Mouse (Mus musculus): Measurements from ENCODE around the gene Tmem50a. TPM values are rescaled to one million over a fixed set of nuclear protein-coding genes. Genes with fewer than 3 reads are reported as not detected.

Gene Tmem50a
- polyA plus RNA-seq, 1 experiment = 121 TPM

DNA sequence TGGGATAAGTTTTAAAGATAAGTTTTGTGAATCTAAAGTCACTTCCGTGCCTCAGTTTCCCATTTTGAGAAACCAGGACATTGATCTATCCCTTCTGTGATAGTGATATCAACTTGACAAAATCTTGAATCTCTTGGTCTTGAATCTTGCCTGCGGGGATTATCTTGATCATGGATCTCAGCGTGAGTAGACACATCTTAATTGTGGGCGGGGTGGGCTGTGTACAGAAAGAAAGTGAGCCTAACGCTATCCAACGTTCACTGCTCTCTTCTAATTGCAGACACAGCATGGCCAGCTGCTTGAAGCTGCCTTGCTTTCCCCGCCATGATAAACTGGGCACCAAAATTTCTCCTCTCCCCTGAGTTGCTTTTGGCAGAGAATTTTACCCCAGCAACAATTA, 51.8 kb downstream of the Tmem50a start:
- H3K79me2 ChIP-seq (ENCODE audit: control insufficient read depth, insufficient read depth) = no peaks in the 10 kb centered on the region
- H3ac ChIP-seq (ENCODE audit: control insufficient read depth, insufficient read length) = no peak overlapping the region
- H3K4me2 ChIP-seq (ENCODE audit: low read depth) = no peak overlapping the region
- H3K36me3 ChIP-seq (ENCODE audit: control insufficient read depth, insufficient read depth) = no peaks in the 10 kb centered on the region
- H3K27me3 ChIP-seq (ENCODE audit: control insufficient read depth, insufficient read depth, insufficient read length) = peaks cover 18% of the 10 kb centered on the region
- TF ChIP-seq REST (IDR thresholded peaks at IDR 0.05; ENCODE audit: insufficient read depth, insufficient read length) (no peak), USF1 (IDR thresholded peaks at IDR 0.05; ENCODE audit: low read depth) (no peak), SRF (IDR thresholded peaks at IDR 0.05; ENCODE audit: control insufficient read depth, insufficient read length, low read depth) (no peak), MAX (IDR thresholded peaks at IDR 0.05; ENCODE audit: low read depth) (no peak), POLR2A (IDR thresholded peaks at IDR 0.05; ENCODE audit: insufficient read length, low read depth) (no peak), E2F4 (IDR thresholded peaks at IDR 0.05; ENCODE audit: insufficient read depth) (no peak), POLR2AphosphoS2 (IDR thresholded peaks at IDR 0.05; ENCODE audit: insufficient read length, low read depth) (no peak), MYOD1 (IDR thresholded peaks at IDR 0.05; ENCODE audit: control insufficient read depth in 1 of 3, insufficient read length in 2 of 3, low read depth in 2 of 3) (no peak), CEBPB (IDR thresholded peaks at IDR 0.05; ENCODE audit: insufficient read depth, poor library complexity, severe bottlenecking) (no peak), TCF12 (IDR thresholded peaks at IDR 0.05; ENCODE audit: insufficient read depth, poor library complexity, severe bottlenecking) (no peak), TCF3 (IDR thresholded peaks at IDR 0.05; ENCODE audit: insufficient read length, low read depth) (no peak), MYOG (IDR thresholded peaks at IDR 0.05; ENCODE audit: control insufficient read depth in 1 of 3, insufficient read depth in 1 of 3, insufficient read length in 2 of 3, low read depth in 2 of 3) (no peak)
- H3K4me3 ChIP-seq = no peak overlapping the region

DNA sequence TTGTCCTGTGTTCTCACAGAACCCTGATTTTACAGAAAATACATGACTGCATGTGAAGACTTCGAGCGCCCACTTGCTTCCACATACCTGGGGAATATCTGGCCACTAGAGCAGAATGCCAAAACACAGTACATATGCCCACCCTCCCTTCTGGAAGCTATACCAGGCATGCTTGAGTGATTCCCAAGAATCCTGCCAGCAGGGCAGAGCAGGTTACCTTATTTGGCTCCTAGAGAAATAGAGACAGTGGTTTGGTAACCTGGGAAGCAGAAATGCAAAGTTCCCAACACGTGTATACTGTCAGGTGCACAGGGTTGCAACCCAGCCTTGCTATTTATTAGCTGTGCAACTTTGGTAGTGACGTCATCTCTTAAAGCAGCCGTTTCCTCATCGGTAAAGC, 52.9 kb downstream of the Tmem50a start:
- H3K36me3 ChIP-seq (ENCODE audit: control insufficient read depth, insufficient read depth) = no peaks in the 10 kb centered on the region
- peaks cover 18% of the 10 kb centered on the region for H3K27me3 ChIP-seq (ENCODE audit: control insufficient read depth, insufficient read depth, insufficient read length)
- no peak overlapping the region for H3ac ChIP-seq (ENCODE audit: control insufficient read depth, insufficient read length)
- H3K4me2 ChIP-seq (ENCODE audit: low read depth) = no peak overlapping the region
- TF ChIP-seq SRF (IDR thresholded peaks at IDR 0.05; ENCODE audit: control insufficient read depth, insufficient read length, low read depth) = no peak
- H3K79me2 ChIP-seq (ENCODE audit: control insufficient read depth, insufficient read depth) = no peaks in the 10 kb centered on the region
- H3K4me3 ChIP-seq = no peak overlapping the region

DNA sequence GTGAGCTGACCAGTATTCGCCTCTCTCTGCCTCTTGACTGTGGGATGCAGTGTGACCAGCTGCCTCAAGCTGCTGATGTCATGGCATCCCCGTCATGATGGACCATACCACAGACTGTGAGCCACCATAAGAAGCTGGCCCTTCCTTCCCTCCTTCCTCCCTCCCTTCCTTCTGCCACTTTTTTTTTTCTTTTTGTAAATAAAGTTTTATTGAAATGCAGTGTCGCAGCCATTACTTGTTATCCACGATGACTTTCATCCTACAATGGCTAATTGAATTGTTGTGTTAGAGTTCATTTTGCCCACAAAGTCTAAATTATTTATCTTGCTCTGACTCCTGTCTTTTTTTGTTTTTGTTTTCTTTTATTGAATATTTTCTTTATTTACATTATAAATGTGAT, 56.3 kb downstream of the Tmem50a start:
- Histone ChIP-seq H3K36me3 (ENCODE audit: control insufficient read depth, insufficient read depth) (no peaks in the 10 kb centered on the region), H3K4me2 (ENCODE audit: low read depth) (no peak overlapping the region), H3K4me3 (no peak overlapping the region), H3ac (ENCODE audit: control insufficient read depth, insufficient read length) (no peak overlapping the region), H3K79me2 (ENCODE audit: control insufficient read depth, insufficient read depth) (no peaks in the 10 kb centered on the region), H3K27me3 (ENCODE audit: control insufficient read depth, insufficient read depth, insufficient read length) (peaks cover 3% of the 10 kb centered on the region)
- TF ChIP-seq MAX (IDR thresholded peaks at IDR 0.05; ENCODE audit: low read depth) (no peak), MYOD1 (IDR thresholded peaks at IDR 0.05; ENCODE audit: control insufficient read depth in 1 of 3, insufficient read length in 2 of 3, low read depth in 2 of 3) (no peak), MYOG (IDR thresholded peaks at IDR 0.05; ENCODE audit: control insufficient read depth in 1 of 3, insufficient read depth in 1 of 3, insufficient read length in 2 of 3, low read depth in 2 of 3) (no peak), E2F4 (IDR thresholded peaks at IDR 0.05; ENCODE audit: insufficient read depth) (no peak), POLR2A (IDR thresholded peaks at IDR 0.05; ENCODE audit: insufficient read length, low read depth) (no peak), POLR2AphosphoS2 (IDR thresholded peaks at IDR 0.05; ENCODE audit: insufficient read length, low read depth) (no peak), USF1 (IDR thresholded peaks at IDR 0.05; ENCODE audit: low read depth) (no peak)

DNA sequence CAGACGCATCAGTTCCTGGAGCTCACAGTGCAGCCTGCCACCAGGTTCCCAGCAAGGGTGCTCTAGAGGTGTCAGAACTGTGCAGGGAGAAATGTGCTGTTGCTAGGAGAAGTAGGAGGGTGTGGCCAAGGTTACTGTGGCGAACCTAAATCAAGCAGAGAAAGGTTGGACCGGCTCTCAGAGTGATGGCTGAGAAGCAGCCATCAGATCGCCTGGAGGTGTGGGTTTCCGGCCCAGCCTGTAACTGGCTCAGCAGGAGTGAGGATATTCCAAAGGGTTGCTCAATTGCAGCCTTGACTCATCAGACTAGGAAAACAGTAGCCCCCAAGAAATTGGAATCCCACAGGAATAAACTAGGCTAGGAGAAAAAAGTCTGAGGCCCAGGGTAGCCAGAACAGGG, 58.3 kb downstream of the Tmem50a start:
- Histone ChIP-seq H3K36me3 (ENCODE audit: control insufficient read depth, insufficient read depth) (no peaks in the 10 kb centered on the region), H3K4me2 (ENCODE audit: low read depth) (no peak overlapping the region), H3K27me3 (ENCODE audit: control insufficient read depth, insufficient read depth, insufficient read length) (peaks cover 3% of the 10 kb centered on the region), H3K4me3 (no peak overlapping the region), H3ac (ENCODE audit: control insufficient read depth, insufficient read length) (no peak overlapping the region), H3K79me2 (ENCODE audit: control insufficient read depth, insufficient read depth) (peaks cover 10% of the 10 kb centered on the region)
- TF ChIP-seq TCF3 (IDR thresholded peaks at IDR 0.05; ENCODE audit: insufficient read length, low read depth) = no peak
- TF ChIP-seq POLR2A (IDR thresholded peaks at IDR 0.05; ENCODE audit: insufficient read length, low read depth) = no peak
- TF ChIP-seq E2F4 (IDR thresholded peaks at IDR 0.05; ENCODE audit: insufficient read depth) = no peak
- no peak for TF ChIP-seq USF1 (IDR thresholded peaks at IDR 0.05; ENCODE audit: low read depth)
- no peak for TF ChIP-seq TCF12 (IDR thresholded peaks at IDR 0.05; ENCODE audit: insufficient read depth, poor library complexity, severe bottlenecking)
- TF ChIP-seq CEBPB (IDR thresholded peaks at IDR 0.05; ENCODE audit: insufficient read depth, poor library complexity, severe bottlenecking) = no peak
- TF ChIP-seq MYOG (IDR thresholded peaks at IDR 0.05; ENCODE audit: control insufficient read depth in 1 of 3, insufficient read depth in 1 of 3, insufficient read length in 2 of 3, low read depth in 2 of 3) = no peak
- no peak for TF ChIP-seq POLR2AphosphoS2 (IDR thresholded peaks at IDR 0.05; ENCODE audit: insufficient read length, low read depth)
- TF ChIP-seq SRF (IDR thresholded peaks at IDR 0.05; ENCODE audit: control insufficient read depth, insufficient read length, low read depth) = no peak
- TF ChIP-seq REST (IDR thresholded peaks at IDR 0.05; ENCODE audit: insufficient read depth, insufficient read length) = no peak
- no peak for TF ChIP-seq MAX (IDR thresholded peaks at IDR 0.05; ENCODE audit: low read depth)
- TF ChIP-seq MYOD1 (IDR thresholded peaks at IDR 0.05; ENCODE audit: control insufficient read depth in 1 of 3, insufficient read length in 2 of 3, low read depth in 2 of 3) = no peak

DNA sequence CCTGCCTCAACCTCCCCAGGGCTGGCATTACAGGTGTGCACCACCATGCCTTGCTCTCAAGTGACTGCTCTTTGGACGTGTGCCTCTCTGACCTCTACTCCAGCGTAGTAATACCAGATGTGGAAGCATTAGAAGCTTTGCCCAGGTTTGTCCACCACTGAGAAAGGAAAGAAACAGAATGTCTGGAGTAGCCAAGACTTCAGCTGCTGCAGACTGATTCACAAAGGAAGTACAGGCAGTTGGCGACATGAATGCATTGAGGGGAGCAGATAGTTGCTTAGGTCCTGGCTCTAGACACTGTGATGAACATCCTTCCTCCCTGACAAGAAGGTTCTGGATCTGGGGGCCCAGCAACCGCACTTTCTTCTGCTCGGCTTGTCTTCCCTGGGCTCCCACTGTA, 58.8 kb downstream of the Tmem50a start:
- Histone ChIP-seq H3K27me3 (ENCODE audit: control insufficient read depth, insufficient read depth, insufficient read length) (peaks cover 3% of the 10 kb centered on the region), H3K4me2 (ENCODE audit: low read depth) (no peak overlapping the region), H3K36me3 (ENCODE audit: control insufficient read depth, insufficient read depth) (no peaks in the 10 kb centered on the region), H3K4me3 (no peak overlapping the region), H3K79me2 (ENCODE audit: control insufficient read depth, insufficient read depth) (peaks cover 14% of the 10 kb centered on the region), H3ac (ENCODE audit: control insufficient read depth, insufficient read length) (no peak overlapping the region)
- TF ChIP-seq POLR2A (IDR thresholded peaks at IDR 0.05; ENCODE audit: insufficient read length, low read depth) (no peak), SRF (IDR thresholded peaks at IDR 0.05; ENCODE audit: control insufficient read depth, insufficient read length, low read depth) (no peak), MYOG (IDR thresholded peaks at IDR 0.05; ENCODE audit: control insufficient read depth in 1 of 3, insufficient read depth in 1 of 3, insufficient read length in 2 of 3, low read depth in 2 of 3) (no peak), POLR2AphosphoS2 (IDR thresholded peaks at IDR 0.05; ENCODE audit: insufficient read length, low read depth) (no peak), TCF3 (IDR thresholded peaks at IDR 0.05; ENCODE audit: insufficient read length, low read depth) (no peak), MAX (IDR thresholded peaks at IDR 0.05; ENCODE audit: low read depth) (no peak), CEBPB (IDR thresholded peaks at IDR 0.05; ENCODE audit: insufficient read depth, poor library complexity, severe bottlenecking) (no peak), E2F4 (IDR thresholded peaks at IDR 0.05; ENCODE audit: insufficient read depth) (no peak)

Measured in myocyte (in vitro differentiated cells).